Mouse (Mus musculus) midbrain, postnatal 0 days (tissue): ENCODE data around the gene Nkg7. TPM values are rescaled to one million over a fixed set of nuclear protein-coding genes. Genes with fewer than 3 reads are reported as not detected.
A peak's percentile ranks its signal among the peaks of the same experiment; 100 is the strongest.

Experiments
- ATAC-seq: fragments of 200-750 bp; cut with Nextera tagmentation; 2 replicates; pipeline ENCODE4 v1.8.0; 2017; ENCODE audit warnings: moderate number of reproducible peaks, mild to moderate bottlenecking, moderate TSS enrichment, moderate library complexity; ENCODE audit not compliant: low FRiP score
- DNase-seq: peaks from one replicate; pipeline ENCODE4 v3.0.0-alpha.2; 2015; ENCODE audit warnings: low spot score
- H3K27ac ChIP-seq: fragments of 300-500 bp; sonication (generic); 2 replicates; pipeline ENCODE4 v1.5.1; 2014; ENCODE audit warnings: low read depth, mild to moderate bottlenecking, low read length, mixed read lengths
- H3K27me3 ChIP-seq: fragments of 300-500 bp; sonication (generic); 2 replicates; pipeline ENCODE4 v1.6.1; 2014; ENCODE audit warnings: low read length, control low read depth, mixed read lengths; ENCODE audit not compliant: insufficient read depth
- H3K36me3 ChIP-seq: fragments of 300-500 bp; sonication (generic); 2 replicates; pipeline ENCODE4 v1.6.1; 2014; ENCODE audit warnings: low read length, control low read depth, mixed read lengths; ENCODE audit not compliant: insufficient read depth
- H3K4me1 ChIP-seq: fragments of 300-500 bp; sonication (generic); 2 replicates; pipeline ENCODE4 v1.6.1; 2014; ENCODE audit warnings: mild to moderate bottlenecking, control low read depth, antibody characterized with exemption, low read length, mixed read lengths; ENCODE audit not compliant: insufficient read depth
- H3K4me2 ChIP-seq: fragments of 300-500 bp; sonication (generic); 2 replicates; pipeline ENCODE4 v1.6.1; 2014; ENCODE audit warnings: low read depth, mild to moderate bottlenecking, low read length, mixed read lengths; ENCODE audit not compliant: poor library complexity, severe bottlenecking
- H3K4me3 ChIP-seq: fragments of 300-500 bp; sonication (generic); 2 replicates; pipeline ENCODE4 v1.5.1; 2014; ENCODE audit warnings: low read depth, mild to moderate bottlenecking, low read length, moderate library complexity
- H3K9ac ChIP-seq: fragments of 300-500 bp; sonication (generic); replicated peaks from 2 replicates; pipeline ENCODE4 v1.6.1; 2014; ENCODE audit warnings: mild to moderate bottlenecking, low read length, moderate library complexity, mixed read lengths; ENCODE audit not compliant: poor library complexity, severe bottlenecking
- H3K9me3 ChIP-seq: fragments of 300-500 bp; sonication (generic); 2 replicates; pipeline ENCODE4 v1.6.1; 2016; ENCODE audit warnings: low read length, control low read depth
- CTCF ChIP-seq: IDR thresholded peaks from 2 replicates; pipeline ENCODE4 v1.5.1; 2016; ENCODE audit warnings: antibody characterized with exemption, mild to moderate bottlenecking
- WGBS: fragments of 180-500 bp; shearing (Covaris S2); extraction: QIAGEN DNeasy Blood & Tissue Kit; methylation state at CpG from one replicate; pipeline ENCODE4 v1.1.7; 2014; 5-methylcytosine and 5-hydroxymethylcytosine counted together
- microRNA-seq: library from miRNA; unstranded; fragments of <30 nt; microRNA quantifications from one replicate; pipeline ENCODE4, GENCODE M21; 2016; ENCODE audit warnings: borderline number of aligned reads
- polyA plus RNA-seq: library from polyadenylated mRNA; unstranded; fragments of >200 nt; fragmentation: Nextera tagmentation; extraction: Ambion mirVana; gene quantifications from 2 replicates; pipeline ENCODE4 v1.2.1, GENCODE M21; 2015
- total RNA-seq: library from RNA; depleted of rRNA; stranded (reverse); fragments of >200 nt; gene quantifications from 2 replicates; pipeline ENCODE4 v1.2.3, GENCODE M21; 2014; rRNA removed

The Nkg7 gene
- total and polyA plus RNA-seq, 2 experiments from 2014 or later, result 0.32 TPM; not detected in 1

DNA sequence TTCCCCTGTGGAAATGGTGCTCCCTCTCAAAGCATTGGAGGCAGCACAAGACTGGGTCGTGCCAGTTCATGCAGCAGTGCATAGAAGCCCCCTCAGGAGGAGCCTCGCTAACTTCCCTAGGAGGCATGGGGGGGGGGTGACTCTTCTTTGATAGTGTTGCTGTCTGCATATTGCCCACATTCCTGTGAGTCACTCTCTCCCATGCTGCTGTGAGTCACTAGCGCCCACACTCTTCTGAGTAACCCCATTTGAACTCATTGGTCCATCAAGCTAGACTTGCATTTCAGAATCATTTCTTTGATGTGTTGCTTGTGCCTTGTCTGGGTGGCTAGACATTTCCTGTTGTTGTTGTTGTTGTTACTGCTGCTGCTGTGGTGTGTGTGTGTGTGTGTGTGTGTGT, 44.3 kb downstream of the Nkg7 start:
- Histone ChIP-seq H3K27ac (no peak overlapping the region), H3K4me3 (no peak overlapping the region), H3K4me2 (no peak overlapping the region), H3K9me3 (no peaks in the 10 kb centered on the region), H3K9ac (no peak overlapping the region), H3K4me1 (no peaks in the 10 kb centered on the region), H3K36me3 (peaks cover 16% of the 10 kb centered on the region), H3K27me3 (no peaks in the 10 kb centered on the region)
- TF ChIP-seq CTCF, result no peak
- ATAC-seq, result no peak
- no peak for DNase-seq
- WGBS, result 56% methylated on average over 3 of the region's 3 CpGs

DNA sequence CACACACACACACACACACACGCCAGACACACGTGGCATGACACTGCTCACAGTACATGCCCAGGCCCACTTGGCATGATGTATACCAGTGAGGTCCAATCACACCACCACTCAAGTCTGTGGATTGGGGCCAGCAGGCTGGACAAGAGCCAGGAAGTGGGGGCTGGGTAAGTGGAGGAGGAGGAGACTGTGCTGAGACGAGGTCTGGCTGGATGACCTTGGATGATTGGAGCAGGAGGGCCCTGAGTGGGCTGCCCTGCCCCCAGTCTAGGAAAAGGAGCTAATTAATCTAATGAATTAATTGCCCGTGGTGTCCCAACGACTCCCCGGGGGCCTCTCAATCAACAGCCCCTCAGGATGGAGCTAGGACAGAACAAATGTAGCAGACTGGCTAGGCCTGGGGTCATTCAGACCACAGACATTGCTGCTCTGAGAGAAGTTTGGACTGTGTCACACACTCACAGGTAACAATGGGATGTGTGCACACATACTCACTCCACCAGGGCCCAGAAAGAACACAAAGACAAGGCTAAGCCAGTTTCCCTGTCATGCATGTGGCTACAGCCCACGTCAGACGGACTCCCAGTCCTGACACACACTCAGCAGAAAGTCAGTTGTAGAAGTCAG, 45.3 kb downstream of the Nkg7 start:
- DNase-seq (peak; percentile 58), ATAC-seq (no peak)
- Histone ChIP-seq H3K36me3 (peaks cover 16% of the 10 kb centered on the region), H3K27me3 (no peaks in the 10 kb centered on the region), H3K4me2 (no peak overlapping the region), H3K4me3 (no peak overlapping the region), H3K9me3 (no peaks in the 10 kb centered on the region), H3K9ac (no peak overlapping the region), H3K27ac (no peak overlapping the region), H3K4me1 (no peaks in the 10 kb centered on the region)
- no peak for TF ChIP-seq CTCF
- WGBS, result 65% methylated on average over 8 of the region's 8 CpGs

- TF ChIP-seq CTCF, result no peak
- no peaks in the 10 kb centered on the region for H3K27me3 ChIP-seq
Observed at GRCm38 (mm10) chr7:43483236-43483635, 46.4 kb downstream of the Nkg7 start.

More at GRCm38 (mm10) chr7:43483236-43483635, 46.4 kb downstream of the Nkg7 start:
- Histone ChIP-seq H3K36me3 (peaks cover 9% of the 10 kb centered on the region), H3K4me2 (no peak overlapping the region), H3K4me1 (no peaks in the 10 kb centered on the region), H3K4me3 (no peak overlapping the region), H3K9ac (no peak overlapping the region), H3K27ac (no peak overlapping the region), H3K9me3 (no peaks in the 10 kb centered on the region)
- DNase-seq, result no peak
- ATAC-seq, result no peak
- 23% methylated on average over 10 of the region's 10 CpGs for WGBS

Small RNA genes lying within 50 kb of the gene (microRNA-seq; reads per million reads assigned to microRNA genes)
- not detected for gene Mir7051

Other genes with a start within 250 kb of the Nkg7 start
- gene Zfp715, start 123.8 kb upstream of the Nkg7 start, total RNA-seq, result 25.8 and 33.1 TPM in 2 replicates
- gene Zfp715, start 123.8 kb upstream of the Nkg7 start, polyA plus RNA-seq, result 16.5 and 17.1 TPM in 2 replicates
- 0.09 and 0.22 TPM in 2 replicates for gene Siglecf, start 85.7 kb upstream of the Nkg7 start, total RNA-seq
- gene Siglecf, start 85.7 kb upstream of the Nkg7 start, polyA plus RNA-seq, result 0.11 and 0.26 TPM in 2 replicates
- gene Siglecg, start 28.9 kb upstream of the Nkg7 start, total RNA-seq, result 0.05 TPM in 1 of 2 replicates, not detected in the other
- not detected in 2 replicates for gene Siglecg, start 28.9 kb upstream of the Nkg7 start, polyA plus RNA-seq
- gene Lim2, start 9.4 kb upstream of the Nkg7 start, total RNA-seq, result not detected in 2 replicates
- not detected in 2 replicates for gene Lim2, start 9.4 kb upstream of the Nkg7 start, polyA plus RNA-seq
- not detected in 2 replicates for gene Cldnd2, start 3.7 kb downstream of the Nkg7 start, total RNA-seq
- not detected in 2 replicates for gene Cldnd2, start 3.7 kb downstream of the Nkg7 start, polyA plus RNA-seq
- gene Etfb, start 7.0 kb downstream of the Nkg7 start, total RNA-seq, result 27.0 and 28.6 TPM in 2 replicates
- 94.0 and 97.8 TPM in 2 replicates for gene Etfb, start 7.0 kb downstream of the Nkg7 start, polyA plus RNA-seq
- gene Gm45233, start 7.1 kb downstream of the Nkg7 start, total RNA-seq, result 1.7 and 6.6 TPM in 2 replicates
- gene Gm45233, start 7.1 kb downstream of the Nkg7 start, polyA plus RNA-seq, result 0.44 and 0.71 TPM in 2 replicates
- gene Vsig10l, start 26.1 kb downstream of the Nkg7 start, total RNA-seq, result 25.8 and 40.2 TPM in 2 replicates
- 29.0 and 29.7 TPM in 2 replicates for gene Vsig10l, start 26.1 kb downstream of the Nkg7 start, polyA plus RNA-seq
- gene Iglon5, start 53.0 kb downstream of the Nkg7 start, total RNA-seq, result 54.7 and 72.4 TPM in 2 replicates
- 7.8 and 7.9 TPM in 2 replicates for gene Iglon5, start 53.0 kb downstream of the Nkg7 start, polyA plus RNA-seq
- not detected in 2 replicates for gene 4931406B18Rik, start 68.9 kb downstream of the Nkg7 start, total RNA-seq
- not detected in 2 replicates for gene 4931406B18Rik, start 68.9 kb downstream of the Nkg7 start, polyA plus RNA-seq
- gene Cd33, start 107.4 kb downstream of the Nkg7 start, total RNA-seq, result 1.5 TPM in 2 replicates
- 1.4 and 2.1 TPM in 2 replicates for gene Cd33, start 107.4 kb downstream of the Nkg7 start, polyA plus RNA-seq
- gene Zfp658, start 125.2 kb downstream of the Nkg7 start, total RNA-seq, result 9.4 and 13.0 TPM in 2 replicates
- 2.4 and 3.1 TPM in 2 replicates for gene Zfp658, start 125.2 kb downstream of the Nkg7 start, polyA plus RNA-seq
- 13.9 and 15.5 TPM in 2 replicates for gene Zfp719, start 142.5 kb downstream of the Nkg7 start, total RNA-seq
- gene Zfp719, start 142.5 kb downstream of the Nkg7 start, polyA plus RNA-seq, result 4.9 and 5.5 TPM in 2 replicates
- 1.3 and 1.6 TPM in 2 replicates for gene Zfp819, start 170.1 kb downstream of the Nkg7 start, total RNA-seq
- gene Zfp819, start 170.1 kb downstream of the Nkg7 start, polyA plus RNA-seq, result 0.23 and 0.49 TPM in 2 replicates
- gene Ceacam18, start 197.6 kb downstream of the Nkg7 start, total RNA-seq, result not detected in 2 replicates
- gene Ceacam18, start 197.6 kb downstream of the Nkg7 start, polyA plus RNA-seq, result not detected in 2 replicates
- not detected in 2 replicates for gene Siglece, start 223.1 kb downstream of the Nkg7 start, total RNA-seq
- 0.43 TPM in 1 of 2 replicates, not detected in the other for gene Siglece, start 223.1 kb downstream of the Nkg7 start, polyA plus RNA-seq
- gene Ctu1, start 234.9 kb downstream of the Nkg7 start, total RNA-seq, result 36.7 and 40.4 TPM in 2 replicates
- gene Ctu1, start 234.9 kb downstream of the Nkg7 start, polyA plus RNA-seq, result 21.2 and 21.6 TPM in 2 replicates